Comparison of ENCODE assay signal across 8 mouse cellular contexts in genomic region chr6:131353352-131353919, GRCm38 (mm10). TPM values are rescaled to one million over a fixed set of nuclear protein-coding genes. Genes with fewer than 3 reads are reported as not detected.
DNase-seq lines count a peak whose midpoint lies in the region; TF ChIP-seq lines count a peak whose summit lies in the region.

Gene Styk1 (minus strand): TSS chr6:131353597.

- TF ChIP-seq POLR2A in cortical plate, adult 2 months (IDR thresholded peaks at IDR 0.05; ENCODE audit: extremely low read depth, insufficient read depth, low read length): no peak

- no peak within 1 kb of the TSS; the same call in 1 of the 2 replicates for H3K4me3 ChIP-seq in cortical plate, adult 2 months (ENCODE audit: insufficient read depth, low read length)
- H3K4me3 ChIP-seq in megakaryocyte, embryonic 14.5 days (replicated peaks): peak within 1 kb of the TSS; percentile 87

- intact Hi-C loops in gastrocnemius, postnatal 14 days (cut with DNase I; ENCODE audit: low total_unique reads): no loop called here

- H3K27me3 ChIP-seq in megakaryocyte, embryonic 14.5 days (replicated peaks): peaks cover 67% of the 10 kb centered on the region

- peak; percentile 93 for DNase-seq in ZHBTc4 (ENCODE audit: low read depth, low spot score)
- peak; percentile 58 for DNase-seq in gastrocnemius, postnatal 14 days
- peak; percentile 89 for DNase-seq in induced T-regulatory cell, adult 2 months (ENCODE audit: low read depth)
- peak; percentile 56 to 79 for DNase-seq in left cerebral cortex, adult 8-10 months (ENCODE audit: low spot score in 2 of 2)
- peak; percentile 91 to 92 for DNase-seq in right cerebral cortex, postnatal 10 days (ENCODE audit: low spot score in 2 of 2)
- DNase-seq in urinary bladder, postnatal 36 days (ENCODE audit: low spot score in 2 of 2): peak; percentile 84

- H3K4me1 ChIP-seq in cortical plate, adult 2 months (ENCODE audit: control insufficient read depth, insufficient read depth, low read length): no peaks in the 10 kb centered on the region
- peaks cover 20% of the 10 kb centered on the region for H3K4me1 ChIP-seq in megakaryocyte, embryonic 14.5 days

- no peak within 1 kb of the TSS for H3K27ac ChIP-seq in cortical plate, adult 2 months (ENCODE audit: insufficient read depth, low read length)

- no peaks in the 10 kb centered on the region for H3K36me3 ChIP-seq in megakaryocyte, embryonic 14.5 days (replicated peaks; ENCODE audit: low read length)

- TF ChIP-seq CTCF in cortical plate, adult 2 months (IDR thresholded peaks at IDR 0.05; ENCODE audit: extremely low read depth, insufficient read depth, low read length): peak; percentile 74

- peaks cover 3% of the 10 kb centered on the region for H3K9me3 ChIP-seq in megakaryocyte, embryonic 14.5 days

RNA-seq across cellular contexts. Expression of gene Styk1, which starts in this region (rescaled TPM):
- polyA plus RNA-seq in cortical plate, adult 2 months (2012; rRNA removed): 0.09 and 0.13 TPM in 2 replicates
- total RNA-seq in gastrocnemius, postnatal 14 days (2021): under 1 TPM; 0.41 to 0.80 TPM
- under 1 TPM in 3 of 4 experiments, not detected in 1; 0.21 to 0.48 (median 0.46) TPM for total RNA-seq in left cerebral cortex, adult 8-10 months (2022)
- polyA plus RNA-seq in megakaryocyte, embryonic 14.5 days (2012; ENCODE audit: insufficient read depth, low replicate concordance): not detected in 2 replicates

Comparison
In these comparisons a context has a peak if more than half of its experiments do, and no peak if none do; other contexts are left out.
1. Peak in DNase-seq in gastrocnemius, postnatal 14 days; RNA of the gene not detected or under 1 TPM.
2. Peak in DNase-seq in left cerebral cortex, adult 8-10 months; RNA of the gene not detected or under 1 TPM.